Mouse (Mus musculus) midbrain, postnatal 0 days (tissue): ENCODE data around the gene Bst2. TPM values are rescaled to one million over a fixed set of nuclear protein-coding genes. Genes with fewer than 3 reads are reported as not detected.
A peak's percentile ranks its signal among the peaks of the same experiment; 100 is the strongest.
"Not testable (repeated sequence)": the region's sequence is repeated elsewhere in the genome, so short reads cannot be mapped to it uniquely, and the experiment has no call there.

ENCODE experiments used
- ATAC-seq: fragments of 200-750 bp; cut with Nextera tagmentation; 2 replicates; pipeline ENCODE4 v1.8.0; 2017; ENCODE audit warnings: moderate number of reproducible peaks, mild to moderate bottlenecking, moderate TSS enrichment, moderate library complexity; ENCODE audit not compliant: low FRiP score
- DNase-seq: peaks from one replicate; pipeline ENCODE4 v3.0.0-alpha.2; 2015; ENCODE audit warnings: low spot score
- H3K27ac ChIP-seq: fragments of 300-500 bp; sonication (generic); 2 replicates; pipeline ENCODE4 v1.5.1; 2014; ENCODE audit warnings: low read depth, mild to moderate bottlenecking, low read length, mixed read lengths
- H3K27me3 ChIP-seq: fragments of 300-500 bp; sonication (generic); 2 replicates; pipeline ENCODE4 v1.6.1; 2014; ENCODE audit warnings: low read length, control low read depth, mixed read lengths; ENCODE audit not compliant: insufficient read depth
- H3K36me3 ChIP-seq: fragments of 300-500 bp; sonication (generic); 2 replicates; pipeline ENCODE4 v1.6.1; 2014; ENCODE audit warnings: low read length, control low read depth, mixed read lengths; ENCODE audit not compliant: insufficient read depth
- H3K4me1 ChIP-seq: fragments of 300-500 bp; sonication (generic); 2 replicates; pipeline ENCODE4 v1.6.1; 2014; ENCODE audit warnings: mild to moderate bottlenecking, control low read depth, antibody characterized with exemption, low read length, mixed read lengths; ENCODE audit not compliant: insufficient read depth
- H3K4me2 ChIP-seq: fragments of 300-500 bp; sonication (generic); 2 replicates; pipeline ENCODE4 v1.6.1; 2014; ENCODE audit warnings: low read depth, mild to moderate bottlenecking, low read length, mixed read lengths; ENCODE audit not compliant: poor library complexity, severe bottlenecking
- H3K4me3 ChIP-seq: fragments of 300-500 bp; sonication (generic); 2 replicates; pipeline ENCODE4 v1.5.1; 2014; ENCODE audit warnings: low read depth, mild to moderate bottlenecking, low read length, moderate library complexity
- H3K9ac ChIP-seq: fragments of 300-500 bp; sonication (generic); replicated peaks from 2 replicates; pipeline ENCODE4 v1.6.1; 2014; ENCODE audit warnings: mild to moderate bottlenecking, low read length, moderate library complexity, mixed read lengths; ENCODE audit not compliant: poor library complexity, severe bottlenecking
- H3K9me3 ChIP-seq: fragments of 300-500 bp; sonication (generic); 2 replicates; pipeline ENCODE4 v1.6.1; 2016; ENCODE audit warnings: low read length, control low read depth
- CTCF ChIP-seq: IDR thresholded peaks from 2 replicates; pipeline ENCODE4 v1.5.1; 2016; ENCODE audit warnings: antibody characterized with exemption, mild to moderate bottlenecking
- WGBS: fragments of 180-500 bp; shearing (Covaris S2); extraction: QIAGEN DNeasy Blood & Tissue Kit; methylation state at CpG from one replicate; pipeline ENCODE4 v1.1.7; 2014; 5-methylcytosine and 5-hydroxymethylcytosine counted together
- polyA plus RNA-seq: library from polyadenylated mRNA; unstranded; fragments of >200 nt; fragmentation: Nextera tagmentation; extraction: Ambion mirVana; gene quantifications from 2 replicates; pipeline ENCODE4 v1.2.1, GENCODE M21; 2015
- total RNA-seq: library from RNA; depleted of rRNA; stranded (reverse); fragments of >200 nt; gene quantifications from 2 replicates; pipeline ENCODE4 v1.2.3, GENCODE M21; 2014

The Bst2 gene
- total and polyA plus RNA-seq, 2 experiments from 2014 or later: 15.3 TPM

- H3K36me3 ChIP-seq: no peaks in the 10 kb centered on the region
- no peaks in the 10 kb centered on the region for H3K9me3 ChIP-seq
- H3K4me2 ChIP-seq: peak overlapping the region; percentile 20; the same call in 1 of the 2 replicates
- no peak overlapping the region for H3K4me3 ChIP-seq
- DNase-seq (peak; percentile 95), ATAC-seq (peak; percentile 90)
- H3K4me1 ChIP-seq: no peaks in the 10 kb centered on the region
- H3K27me3 ChIP-seq: peaks cover 15% of the 10 kb centered on the region; the same call in 1 of the 2 replicates
- WGBS: 4% methylated on average over 17 of the region's 17 CpGs
- no peak overlapping the region for H3K9ac ChIP-seq
- peak; percentile 92 for TF ChIP-seq CTCF
- no peak overlapping the region for H3K27ac ChIP-seq
These were observed 15.6 kb downstream of the Bst2 start for GRCm38 (mm10) chr8:71521634-71522033.

GRCm38 (mm10) chr8:71519037-71519825 lies 18.0 kb downstream of the Bst2 start:
- H3K4me2 ChIP-seq, ATAC-seq, H3K27me3 ChIP-seq, H3K9me3 ChIP-seq, H3K4me3 ChIP-seq, H3K27ac ChIP-seq, H3K9ac ChIP-seq, H3K4me1 ChIP-seq, H3K36me3 ChIP-seq: not testable (repeated sequence)
- WGBS: 42% methylated on average over 9 of the region's 10 CpGs
- peak; percentile 70 for TF ChIP-seq CTCF
- peak; percentile 78 for DNase-seq

GRCm38 (mm10) chr8:71516786-71517185 lies 20.5 kb downstream of the Bst2 start:
- WGBS: 24% methylated on average over 6 of the region's 6 CpGs
- ATAC-seq (no peak), DNase-seq (no peak)
- Histone ChIP-seq H3K27ac (no peak overlapping the region), H3K27me3 (0 out of 2 replicates have a peak, but pooled peaks cover 4% of the 10 kb centered on the region), H3K9ac (no peak overlapping the region), H3K4me3 (no peak overlapping the region), H3K36me3 (no peaks in the 10 kb centered on the region), H3K4me1 (no peaks in the 10 kb centered on the region), H3K4me2 (no peak overlapping the region), H3K9me3 (no peaks in the 10 kb centered on the region)
- TF ChIP-seq CTCF: no peak

DNA sequence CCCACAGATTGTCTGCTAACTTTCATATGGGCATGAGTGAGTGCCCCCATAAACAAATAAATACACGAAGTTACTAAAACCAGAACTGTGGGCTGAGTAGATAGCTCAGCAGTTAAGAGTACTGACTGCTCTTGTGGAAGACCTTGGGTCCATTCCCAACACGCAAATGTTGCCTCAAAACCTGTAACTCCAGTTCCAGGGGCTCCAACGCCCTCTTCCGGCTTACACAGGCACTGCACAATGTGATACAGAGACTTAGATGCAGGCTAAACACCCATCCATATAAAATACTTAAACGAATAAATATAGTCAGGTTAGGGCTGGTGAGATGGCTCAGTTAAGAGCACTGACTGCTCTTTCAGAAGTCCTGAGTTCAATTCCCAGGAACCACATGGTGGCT lies 22.2 kb downstream of the Bst2 start:
- DNase-seq (no peak), ATAC-seq (no peak)
- Histone ChIP-seq H3K4me3 (no peak overlapping the region), H3K9ac (no peak overlapping the region), H3K27ac (no peak overlapping the region), H3K9me3 (no peaks in the 10 kb centered on the region), H3K27me3 (peaks cover 7% of the 10 kb centered on the region; the same call in 1 of the 2 replicates), H3K4me1 (no peaks in the 10 kb centered on the region), H3K36me3 (no peaks in the 10 kb centered on the region), H3K4me2 (no peak overlapping the region)
- WGBS: 71% methylated on average over 5 of the region's 5 CpGs
- TF ChIP-seq CTCF: no peak

- whole genome bisulfite sequencing: 73% methylated on average over 11 of the region's 15 CpGs
- ATAC-seq (no peak), DNase-seq (no peak)
- no peak overlapping the region for H3K4me2 ChIP-seq
- H3K4me3 ChIP-seq: no peak overlapping the region
- no peaks in the 10 kb centered on the region for H3K9me3 ChIP-seq
- H3K27ac ChIP-seq: no peak overlapping the region
- H3K27me3 ChIP-seq: peaks cover 21% of the 10 kb centered on the region
- H3K36me3 ChIP-seq: no peaks in the 10 kb centered on the region
- H3K9ac ChIP-seq: no peak overlapping the region
- no peaks in the 10 kb centered on the region for H3K4me1 ChIP-seq
- peak; percentile 9; the same call in 1 of the 2 replicates for TF ChIP-seq CTCF
These were observed 24.1 kb downstream of the Bst2 start for GRCm38 (mm10) chr8:71513018-71513754.

DNA sequence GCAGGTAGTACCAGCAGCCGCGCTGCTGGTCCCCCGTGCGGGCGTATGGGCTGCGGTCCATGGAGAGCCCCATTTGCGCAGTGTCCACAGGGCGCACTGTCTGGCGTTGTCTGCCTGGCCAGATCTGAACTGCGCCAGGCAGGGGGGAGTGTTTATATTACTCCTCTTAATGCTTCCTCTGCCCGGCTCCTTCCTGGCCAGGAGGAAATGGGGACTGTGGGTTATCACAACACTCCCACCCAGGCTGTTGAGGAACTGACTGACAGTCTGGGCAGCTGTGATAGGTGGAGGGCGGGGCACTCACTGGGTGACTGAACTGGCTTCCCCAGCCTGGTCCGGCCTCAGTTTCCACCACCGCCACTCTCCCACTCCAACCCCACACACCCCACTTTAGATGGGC lies 25.6 kb downstream of the Bst2 start, which contains the start of gene Plvap:
TSS of gene Plvap (minus strand) at position 109 of the 400 bp plus-strand sequence.
- DNase-seq: no peak
- Histone ChIP-seq H3K4me1 (no peaks in the 10 kb centered on the region), H3K27ac (no peak within 1 kb of the TSS), H3K9me3 (no peaks in the 10 kb centered on the region), H3K36me3 (no peaks in the 10 kb centered on the region), H3K9ac (no peak within 1 kb of the TSS), H3K27me3 (peaks cover 26% of the 10 kb centered on the region), H3K4me2 (no peak within 1 kb of the TSS), H3K4me3 (no peak within 1 kb of the TSS)
- no peak for ATAC-seq
- TF ChIP-seq CTCF: no peak
- 70% methylated on average over 14 of the region's 14 CpGs for WGBS
